Mouse (Mus musculus) hematopoietic multipotent progenitor cell, adult 10-12 weeks (in vitro differentiated cells): Measurements from ENCODE around the gene Pah. TPM values are rescaled to one million over a fixed set of nuclear protein-coding genes. Genes with fewer than 3 reads are reported as not detected.

Experiments
- polyA plus RNA-seq: library from polyadenylated mRNA; stranded (reverse); fragments of >175 nt; gene quantifications from 2 replicates; pipeline ENCODE4 v1.2.3, GENCODE M21; 2012; ENCODE audit warnings: low replicate concordance

The Pah gene
- not detected in 2 replicates for polyA plus RNA-seq

DNA sequence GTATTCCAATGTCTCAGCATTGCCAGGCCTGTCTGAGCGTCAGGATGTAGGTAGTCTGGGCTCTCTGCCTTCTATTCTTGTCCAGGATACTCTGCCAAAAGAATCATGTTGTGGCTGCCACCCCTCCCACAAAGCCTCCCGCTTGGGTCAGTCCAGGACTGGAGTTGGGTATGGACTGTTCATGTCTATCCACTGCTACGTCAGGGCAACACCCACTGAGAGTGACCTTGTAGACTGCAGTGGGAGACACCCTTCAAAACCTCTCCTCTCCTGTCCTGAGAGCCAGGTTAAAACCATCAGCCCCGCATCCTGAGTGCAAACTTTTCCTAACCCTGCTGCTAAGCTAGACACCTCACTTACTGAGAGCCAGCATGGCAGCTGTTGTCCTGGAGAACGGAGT is at the start of gene Pah:
Pah (plus strand) TSS at position 150 of the 400 bp plus-strand sequence.

DNA sequence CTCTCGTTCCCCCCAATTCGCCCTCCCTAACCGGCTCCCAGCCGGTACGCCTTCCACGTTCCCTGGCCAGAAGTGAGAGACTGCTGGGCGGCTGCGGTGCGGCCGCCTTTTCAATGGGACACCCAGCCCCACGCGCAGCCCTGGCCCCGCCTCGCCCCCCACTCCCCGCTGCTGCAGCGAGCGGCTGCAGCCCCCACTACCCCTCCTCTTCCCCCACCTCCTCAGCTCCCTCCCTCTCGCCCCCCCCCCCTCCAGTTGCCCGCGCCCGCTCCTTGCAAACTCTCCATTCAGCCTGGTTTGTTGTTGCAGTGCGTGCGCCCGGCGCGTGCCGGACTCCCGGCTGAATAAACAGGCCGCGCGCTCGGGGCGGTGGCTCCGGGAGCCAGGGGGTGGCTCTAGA is 28.0 kb upstream of the Pah start, which contains the start of gene Ascl1:
Ascl1 (minus strand) TSS at position 85 of the 400 bp plus-strand sequence.

Other genes starting within 250 kb of the Pah start
- not detected in 2 replicates for gene Ascl1, start 28.1 kb upstream of the Pah start, polyA plus RNA-seq